Mouse (Mus musculus): Measurements from ENCODE around the gene Efhd1. TPM values are rescaled to one million over a fixed set of nuclear protein-coding genes. Genes with fewer than 3 reads are reported as not detected.

Efhd1 gene
- polyA plus RNA-seq, 1 experiment from 2014 or later: 1.1 TPM

DNA sequence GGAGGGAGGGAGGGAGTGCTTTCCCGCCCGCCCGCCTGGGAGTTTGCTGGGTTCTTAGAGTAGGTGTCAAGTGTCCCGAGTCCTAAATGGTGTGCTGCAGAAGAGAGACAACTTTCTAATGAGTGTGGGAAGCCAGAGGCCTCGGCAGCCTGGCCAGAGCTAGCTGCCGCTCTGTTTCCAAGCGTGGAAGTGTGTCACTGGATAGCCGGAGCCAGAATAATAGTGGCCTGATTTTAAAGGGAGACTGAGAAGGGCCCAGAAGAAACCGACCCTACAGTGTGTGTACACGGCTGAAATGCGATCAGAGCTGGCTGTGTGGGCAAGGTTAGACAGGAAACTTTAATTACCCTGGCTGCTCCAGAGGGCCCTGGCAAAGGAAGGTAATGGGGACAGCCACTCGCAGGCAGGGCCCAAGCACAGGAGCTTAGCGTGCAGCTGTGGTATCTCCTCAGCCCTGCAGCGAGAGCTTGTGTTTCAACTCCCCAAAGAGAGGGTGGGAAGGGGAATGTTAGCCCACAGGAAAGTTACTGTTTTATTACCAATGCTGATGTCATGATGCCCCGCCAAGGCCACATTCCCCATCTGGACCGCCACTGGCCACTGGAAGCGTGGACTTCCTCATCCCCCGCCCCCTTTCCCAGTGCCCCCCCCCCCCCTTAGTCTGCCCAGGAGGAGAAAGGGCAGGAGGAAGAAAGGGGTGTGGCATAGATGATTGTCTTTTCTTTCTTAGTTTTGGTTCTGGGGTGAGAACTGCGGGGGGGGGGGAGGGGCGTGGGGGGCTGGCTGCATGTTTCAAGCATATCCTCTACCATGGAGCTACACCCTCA is 6.7 kb downstream of the Efhd1 start:
- no peak overlapping the region for H3K9ac ChIP-seq
- H3K27me3 ChIP-seq: peaks cover 28% of the 10 kb centered on the region
- H3K4me1 ChIP-seq: peaks cover 22% of the 10 kb centered on the region
- peak overlapping the region; percentile 25; the same call in 1 of the 2 replicates for H3K27ac ChIP-seq
- H3K36me3 ChIP-seq (ENCODE audit: poor library complexity, severe bottlenecking): no peaks in the 10 kb centered on the region
- H3K9me3 ChIP-seq (replicated peaks): no peaks in the 10 kb centered on the region
- ATAC-seq: peak; percentile 33; the same call in 1 of the 2 replicates
- no peak overlapping the region for H3K4me3 ChIP-seq
- 7% methylated on average over 18 of the region's 20 CpGs for WGBS
- peak overlapping the region; percentile 14 for H3K4me2 ChIP-seq

DNA sequence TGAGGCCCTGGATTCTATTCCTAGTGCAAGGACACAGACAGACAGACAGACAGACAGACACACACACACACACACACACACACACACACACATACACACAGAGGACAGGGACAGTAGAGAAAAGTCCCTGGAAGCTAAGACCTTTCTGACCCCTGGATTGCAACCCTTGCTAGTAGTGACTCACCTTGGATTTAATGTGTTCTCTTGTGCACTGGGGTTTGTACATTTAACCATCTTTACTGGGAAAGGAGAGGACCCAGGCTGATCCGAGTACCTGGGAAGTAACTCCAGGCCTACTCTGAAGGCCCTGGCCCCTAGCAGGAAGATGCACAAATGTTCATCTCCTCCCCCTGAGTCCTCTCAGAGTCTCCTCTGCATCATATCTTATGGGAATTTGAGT is 7.4 kb downstream of the Efhd1 start:
- 91% methylated on average over 1 of the region's 1 CpGs for WGBS
- no peaks in the 10 kb centered on the region for H3K36me3 ChIP-seq (ENCODE audit: poor library complexity, severe bottlenecking)
- H3K4me1 ChIP-seq: peaks cover 22% of the 10 kb centered on the region
- no peak overlapping the region for H3K4me3 ChIP-seq
- ATAC-seq: no peak
- H3K9ac ChIP-seq: no peak overlapping the region
- H3K4me2 ChIP-seq: no peak overlapping the region
- H3K27me3 ChIP-seq: peaks cover 21% of the 10 kb centered on the region
- H3K9me3 ChIP-seq (replicated peaks): no peaks in the 10 kb centered on the region
- H3K27ac ChIP-seq: no peak overlapping the region

DNA sequence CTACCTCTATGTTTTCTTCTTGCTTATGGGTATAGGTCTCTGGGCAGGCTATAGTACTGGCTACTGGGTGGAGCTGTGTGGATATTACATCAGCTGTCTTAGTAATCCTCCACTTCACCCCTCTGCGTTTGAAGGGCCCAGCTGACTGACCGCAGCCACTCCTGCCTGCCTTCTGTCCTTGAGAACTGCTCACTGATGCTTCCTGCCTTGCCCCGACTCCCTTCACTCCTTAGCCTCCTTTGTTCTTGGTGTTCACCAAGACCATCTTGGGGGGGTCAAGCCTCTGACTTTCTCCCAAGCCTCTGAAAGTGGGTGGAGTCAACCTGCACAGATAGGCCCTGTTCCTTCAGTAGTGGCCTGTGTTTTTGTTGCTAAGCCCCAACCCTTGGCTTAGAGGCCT is 8.3 kb downstream of the Efhd1 start:
- Histone ChIP-seq H3K4me2 (no peak overlapping the region), H3K36me3 (ENCODE audit: poor library complexity, severe bottlenecking) (no peaks in the 10 kb centered on the region), H3K27ac (no peak overlapping the region), H3K27me3 (peaks cover 16% of the 10 kb centered on the region), H3K9me3 (replicated peaks) (no peaks in the 10 kb centered on the region), H3K9ac (no peak overlapping the region), H3K4me1 (peaks cover 22% of the 10 kb centered on the region), H3K4me3 (no peak overlapping the region)
- ATAC-seq: no peak
- WGBS: 65% methylated on average over 3 of the region's 3 CpGs

DNA sequence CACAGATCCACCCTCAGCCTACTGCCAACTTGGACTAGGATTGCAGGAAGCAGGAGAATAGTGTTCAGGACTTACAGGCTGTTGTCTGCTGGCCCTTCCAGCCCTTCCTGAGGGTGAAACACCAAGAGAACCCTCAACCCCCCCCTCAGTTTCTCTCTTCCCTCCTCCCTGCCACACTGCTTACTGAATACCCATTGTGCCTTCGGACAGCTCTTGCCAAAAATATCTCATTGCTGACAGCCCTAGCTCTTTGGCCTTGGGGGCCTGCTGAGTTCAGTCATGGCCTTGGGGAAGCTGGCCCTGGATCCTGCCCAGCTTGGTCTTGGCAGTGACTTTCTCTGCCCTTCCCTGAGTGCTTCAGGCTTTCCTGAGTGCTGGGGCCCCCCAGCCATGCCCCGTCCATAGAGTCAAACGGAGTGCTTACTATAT is 9.4 kb downstream of the Efhd1 start:
- H3K27ac ChIP-seq: no peak overlapping the region
- no peak for ATAC-seq

DNA sequence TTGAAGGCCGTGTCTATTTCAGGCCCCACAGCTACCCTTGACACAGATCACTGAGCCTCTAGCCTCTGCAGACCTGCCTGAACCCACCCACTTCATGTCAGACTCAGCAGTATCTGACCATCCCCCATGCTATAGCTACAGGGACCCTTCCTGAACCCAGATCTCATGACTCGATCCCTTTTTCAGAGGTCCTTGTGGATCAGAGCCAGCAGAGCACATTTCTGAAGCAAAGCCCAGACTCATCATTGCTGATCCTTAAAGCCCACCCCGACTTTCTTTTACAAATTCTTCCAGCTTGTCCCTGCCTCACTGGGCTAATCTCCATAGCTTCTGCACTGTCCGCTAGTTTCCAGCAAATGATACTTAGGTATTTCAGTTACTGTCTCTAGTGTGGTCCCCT is 10.0 kb downstream of the Efhd1 start:
- Histone ChIP-seq H3K36me3 (ENCODE audit: poor library complexity, severe bottlenecking) (no peaks in the 10 kb centered on the region), H3K4me2 (no peak overlapping the region), H3K27ac (no peak overlapping the region), H3K27me3 (peaks cover 3% of the 10 kb centered on the region; the same call in 1 of the 2 replicates), H3K9ac (no peak overlapping the region), H3K9me3 (replicated peaks) (no peaks in the 10 kb centered on the region), H3K4me1 (peaks cover 22% of the 10 kb centered on the region), H3K4me3 (no peak overlapping the region)
- WGBS: 77% methylated on average over 4 of the region's 4 CpGs
- ATAC-seq: no peak

More for the DNA sequence above, 9.4 kb downstream of the Efhd1 start:
- Histone ChIP-seq H3K4me1 (peaks cover 22% of the 10 kb centered on the region), H3K4me3 (no peak overlapping the region), H3K9ac (no peak overlapping the region), H3K27me3 (peaks cover 5% of the 10 kb centered on the region; the same call in 1 of the 2 replicates), H3K9me3 (replicated peaks) (no peaks in the 10 kb centered on the region), H3K4me2 (no peak overlapping the region), H3K36me3 (ENCODE audit: poor library complexity, severe bottlenecking) (no peaks in the 10 kb centered on the region)
- whole genome bisulfite sequencing: 68% methylated on average over 3 of the region's 3 CpGs

GRCm38 (mm10) chr1:87275151-87275550 is 11.0 kb downstream of the Efhd1 start:
- H3K4me2 ChIP-seq: no peak overlapping the region
- H3K9me3 ChIP-seq (replicated peaks): no peaks in the 10 kb centered on the region
- no peaks in the 10 kb centered on the region for H3K27me3 ChIP-seq
- no peak overlapping the region for H3K27ac ChIP-seq
- ATAC-seq: no peak
- H3K9ac ChIP-seq: no peak overlapping the region
- H3K4me3 ChIP-seq: no peak overlapping the region
- whole genome bisulfite sequencing: 92% methylated on average over 12 of the region's 12 CpGs
- H3K4me1 ChIP-seq: peaks cover 20% of the 10 kb centered on the region
- no peaks in the 10 kb centered on the region for H3K36me3 ChIP-seq (ENCODE audit: poor library complexity, severe bottlenecking)

- WGBS: 56% methylated on average over 2 of the region's 2 CpGs
- no peak for ATAC-seq
- H3K27me3 ChIP-seq: no peaks in the 10 kb centered on the region
- no peaks in the 10 kb centered on the region for H3K9me3 ChIP-seq (replicated peaks)
- no peak overlapping the region for H3K4me2 ChIP-seq
- H3K4me1 ChIP-seq: peaks cover 11% of the 10 kb centered on the region
- no peaks in the 10 kb centered on the region for H3K36me3 ChIP-seq (ENCODE audit: poor library complexity, severe bottlenecking)
- H3K27ac ChIP-seq: no peak overlapping the region
- H3K4me3 ChIP-seq: no peak overlapping the region
- no peak overlapping the region for H3K9ac ChIP-seq
Measured at GRCm38 (mm10) chr1:87276056-87276455, 11.9 kb downstream of the Efhd1 start.

- Histone ChIP-seq H3K9me3 (replicated peaks) (no peaks in the 10 kb centered on the region), H3K27ac (no peak overlapping the region), H3K36me3 (ENCODE audit: poor library complexity, severe bottlenecking) (no peaks in the 10 kb centered on the region), H3K4me1 (no peaks in the 10 kb centered on the region), H3K4me3 (no peak overlapping the region), H3K9ac (no peak overlapping the region), H3K27me3 (no peaks in the 10 kb centered on the region), H3K4me2 (no peak overlapping the region)
- ATAC-seq: no peak
- WGBS: 78% methylated on average over 5 of the region's 5 CpGs
Measured at GRCm38 (mm10) chr1:87280281-87280680, 16.1 kb downstream of the Efhd1 start.

DNA sequence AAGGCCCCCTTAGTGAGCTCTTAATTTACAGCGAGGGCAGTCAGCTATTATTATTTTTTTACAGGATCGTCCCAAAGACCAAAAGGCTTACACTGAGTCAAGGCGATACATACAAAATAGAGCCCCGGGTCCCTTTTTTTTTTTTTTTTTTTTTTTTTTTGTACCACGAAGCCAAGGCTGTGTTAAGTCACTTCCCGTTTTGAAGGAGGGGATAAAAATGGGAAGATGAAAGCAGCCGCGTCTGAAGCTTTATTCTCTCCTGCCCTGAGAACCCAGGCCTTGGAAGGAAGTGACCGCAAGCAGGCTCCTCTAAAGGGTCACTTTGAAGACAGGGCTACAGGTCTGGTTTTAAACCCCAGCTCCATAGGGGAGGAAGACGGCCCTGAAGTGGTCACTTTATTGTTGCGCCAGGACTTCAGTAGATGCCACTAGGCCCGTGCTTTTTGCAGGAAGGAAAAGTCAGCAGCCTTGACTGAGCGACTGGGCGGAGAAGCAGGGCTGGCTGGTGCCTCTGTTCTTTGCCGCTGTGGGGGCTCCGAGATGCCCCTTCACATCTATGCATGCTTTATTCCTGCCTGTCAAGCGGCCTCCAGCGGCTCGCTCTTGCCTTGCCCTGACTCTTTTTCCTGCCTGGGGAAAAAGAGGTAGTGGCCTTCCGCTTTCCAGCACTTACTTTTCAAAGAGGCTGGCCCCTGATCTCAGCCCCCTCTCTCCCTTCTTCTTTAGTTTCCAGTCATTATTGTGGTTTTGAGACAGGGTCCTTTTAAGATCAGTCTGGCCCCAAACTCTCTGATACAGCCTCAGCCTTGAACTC is 17.6 kb downstream of the Efhd1 start:
- no peaks in the 10 kb centered on the region for H3K36me3 ChIP-seq (ENCODE audit: poor library complexity, severe bottlenecking)
- H3K27ac ChIP-seq: no peak overlapping the region
- no peak overlapping the region; the same call in 1 of the 2 replicates for H3K4me2 ChIP-seq
- no peaks in the 10 kb centered on the region for H3K9me3 ChIP-seq (replicated peaks)
- ATAC-seq: no peak
- H3K27me3 ChIP-seq: no peaks in the 10 kb centered on the region
- no peak overlapping the region for H3K4me3 ChIP-seq
- WGBS: 12% methylated on average over 20 of the region's 20 CpGs
- H3K4me1 ChIP-seq: no peaks in the 10 kb centered on the region
- H3K9ac ChIP-seq: no peak overlapping the region

DNA sequence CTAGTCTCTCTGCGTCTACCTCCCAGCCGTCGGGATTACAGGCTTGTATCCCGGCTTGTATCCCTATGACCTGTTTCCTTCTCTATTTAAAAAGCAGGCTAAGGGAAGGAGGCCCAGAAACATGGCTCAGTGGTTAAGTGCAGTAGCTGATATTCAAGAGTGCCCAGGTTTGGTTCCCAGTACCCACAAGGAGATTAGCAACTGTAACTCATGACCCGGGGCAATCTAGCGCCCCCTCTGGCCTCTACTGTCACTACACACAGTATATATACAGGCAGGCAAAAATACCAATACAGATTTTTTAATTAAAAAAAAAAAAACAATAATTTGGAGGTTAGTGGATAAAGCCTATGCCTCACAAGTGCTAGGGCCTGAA is 18.2 kb downstream of the Efhd1 start:
- no peak overlapping the region for H3K4me3 ChIP-seq
- no peaks in the 10 kb centered on the region for H3K36me3 ChIP-seq (ENCODE audit: poor library complexity, severe bottlenecking)
- no peak overlapping the region for H3K4me2 ChIP-seq
- no peaks in the 10 kb centered on the region for H3K27me3 ChIP-seq
- no peak for ATAC-seq
- H3K27ac ChIP-seq: no peak overlapping the region
- WGBS: 75% methylated on average over 6 of the region's 6 CpGs
- no peak overlapping the region for H3K9ac ChIP-seq
- H3K9me3 ChIP-seq (replicated peaks): no peaks in the 10 kb centered on the region
- H3K4me1 ChIP-seq: no peaks in the 10 kb centered on the region

- no peak overlapping the region for H3K27ac ChIP-seq
- no peaks in the 10 kb centered on the region for H3K27me3 ChIP-seq
- H3K4me2 ChIP-seq: no peak overlapping the region
- H3K4me1 ChIP-seq: no peaks in the 10 kb centered on the region
- WGBS: 66% methylated on average over 10 of the region's 10 CpGs
- H3K9ac ChIP-seq: no peak overlapping the region
- H3K36me3 ChIP-seq (ENCODE audit: poor library complexity, severe bottlenecking): no peaks in the 10 kb centered on the region
- no peak overlapping the region for H3K4me3 ChIP-seq
- no peaks in the 10 kb centered on the region for H3K9me3 ChIP-seq (replicated peaks)
- ATAC-seq: no peak
Measured at GRCm38 (mm10) chr1:87283410-87283960, 19.3 kb downstream of the Efhd1 start.

DNA sequence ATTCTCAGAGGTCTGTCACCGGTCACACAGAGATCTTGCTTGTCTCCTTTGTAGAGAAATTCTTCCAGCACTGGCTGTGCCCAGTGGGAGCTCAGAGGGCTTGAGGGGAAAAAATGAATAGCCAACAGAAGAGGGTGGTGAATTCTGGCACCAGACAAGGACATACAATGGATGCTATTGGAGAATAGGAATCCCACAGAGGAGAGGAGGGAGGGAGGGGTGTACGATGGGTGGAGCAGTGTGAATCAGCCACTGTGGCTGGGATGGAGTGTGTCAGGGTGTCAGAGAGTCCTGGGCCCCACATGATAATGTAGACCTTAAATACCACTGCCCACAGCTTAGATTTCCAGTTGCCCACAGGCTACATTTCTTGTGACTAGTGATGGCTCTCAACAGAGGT is 22.9 kb downstream of the Efhd1 start:
- Histone ChIP-seq H3K9ac (no peak overlapping the region), H3K36me3 (ENCODE audit: poor library complexity, severe bottlenecking) (no peaks in the 10 kb centered on the region), H3K4me1 (no peaks in the 10 kb centered on the region), H3K27ac (no peak overlapping the region), H3K9me3 (replicated peaks) (no peaks in the 10 kb centered on the region), H3K4me2 (no peak overlapping the region), H3K27me3 (no peaks in the 10 kb centered on the region), H3K4me3 (no peak overlapping the region)
- WGBS: 47% methylated on average over 2 of the region's 2 CpGs
- no peak for ATAC-seq

Measured in forebrain, embryonic 13.5 days (tissue).